Mouse (Mus musculus): Measurements from ENCODE around the gene Bhlha9. TPM values are rescaled to one million over a fixed set of nuclear protein-coding genes. Genes with fewer than 3 reads are reported as not detected.

Bhlha9 gene
- polyA plus RNA-seq, 1 experiment from 2014 or later, result not detected

- Histone ChIP-seq H3K4me1 (ENCODE audit: control insufficient read depth, insufficient read depth, low read length) (0 out of 2 replicates have a peak, but pooled peaks cover 2% of the 10 kb centered on the region), H3K27ac (ENCODE audit: low read length) (no peak overlapping the region), H3K9me3 (ENCODE audit: control insufficient read depth, low read depth, low read length) (no peaks in the 10 kb centered on the region; the same call in 1 of the 2 replicates), H3K4me3 (ENCODE audit: low read depth, low read length) (no peak overlapping the region), H3K4me2 (replicated peaks; ENCODE audit: low read depth, low read length) (no peak overlapping the region), H3K9ac (replicated peaks; ENCODE audit: low read depth, low read length) (no peak overlapping the region), H3K27me3 (ENCODE audit: control insufficient read depth, insufficient read depth, low read length) (no peaks in the 10 kb centered on the region), H3K36me3 (ENCODE audit: control insufficient read depth, insufficient read depth, low read length) (no peaks in the 10 kb centered on the region)
- no peak for ATAC-seq (ENCODE audit: insufficient number of reproducible peaks, insufficient read depth, low FRiP score, low read depth)
- 90% methylated on average over 3 of the region's 3 CpGs for WGBS
Observed at GRCm38 (mm10) chr11:76707656-76708055, 35.4 kb downstream of the Bhlha9 start.

GRCm38 (mm10) chr11:76708066-76708465 lies 35.8 kb downstream of the Bhlha9 start:
- ATAC-seq (ENCODE audit: insufficient number of reproducible peaks, insufficient read depth, low FRiP score, low read depth), result no peak

GRCm38 (mm10) chr11:76708881-76709280 lies 36.6 kb downstream of the Bhlha9 start:
- H3K27me3 ChIP-seq (ENCODE audit: control insufficient read depth, insufficient read depth, low read length), result no peaks in the 10 kb centered on the region
- no peaks in the 10 kb centered on the region; the same call in 1 of the 2 replicates for H3K9me3 ChIP-seq (ENCODE audit: control insufficient read depth, low read depth, low read length)
- H3K4me2 ChIP-seq (replicated peaks; ENCODE audit: low read depth, low read length), result no peak overlapping the region
- no peaks in the 10 kb centered on the region for H3K36me3 ChIP-seq (ENCODE audit: control insufficient read depth, insufficient read depth, low read length)
- H3K4me3 ChIP-seq (ENCODE audit: low read depth, low read length), result no peak overlapping the region
- no peak overlapping the region for H3K27ac ChIP-seq (ENCODE audit: low read length)
- WGBS, result 21% methylated on average over 1 of the region's 1 CpGs
- no peak for ATAC-seq (ENCODE audit: insufficient number of reproducible peaks, insufficient read depth, low FRiP score, low read depth)
- 0 out of 2 replicates have a peak, but pooled peaks cover 2% of the 10 kb centered on the region for H3K4me1 ChIP-seq (ENCODE audit: control insufficient read depth, insufficient read depth, low read length)
- H3K9ac ChIP-seq (replicated peaks; ENCODE audit: low read depth, low read length), result no peak overlapping the region

More at GRCm38 (mm10) chr11:76708066-76708465, 35.8 kb downstream of the Bhlha9 start:
- H3K4me2 ChIP-seq (replicated peaks; ENCODE audit: low read depth, low read length), result no peak overlapping the region
- no peaks in the 10 kb centered on the region for H3K27me3 ChIP-seq (ENCODE audit: control insufficient read depth, insufficient read depth, low read length)
- 0 out of 2 replicates have a peak, but pooled peaks cover 2% of the 10 kb centered on the region for H3K4me1 ChIP-seq (ENCODE audit: control insufficient read depth, insufficient read depth, low read length)
- no peaks in the 10 kb centered on the region for H3K36me3 ChIP-seq (ENCODE audit: control insufficient read depth, insufficient read depth, low read length)
- no peaks in the 10 kb centered on the region; the same call in 1 of the 2 replicates for H3K9me3 ChIP-seq (ENCODE audit: control insufficient read depth, low read depth, low read length)
- no peak overlapping the region for H3K9ac ChIP-seq (replicated peaks; ENCODE audit: low read depth, low read length)
- no peak overlapping the region for H3K27ac ChIP-seq (ENCODE audit: low read length)
- 78% methylated on average over 1 of the region's 1 CpGs for WGBS
- H3K4me3 ChIP-seq (ENCODE audit: low read depth, low read length), result no peak overlapping the region

- Histone ChIP-seq H3K9me3 (ENCODE audit: control insufficient read depth, low read depth, low read length) (no peaks in the 10 kb centered on the region; the same call in 1 of the 2 replicates), H3K36me3 (ENCODE audit: control insufficient read depth, insufficient read depth, low read length) (no peaks in the 10 kb centered on the region), H3K27ac (ENCODE audit: low read length) (no peak overlapping the region), H3K4me3 (ENCODE audit: low read depth, low read length) (no peak overlapping the region), H3K4me2 (replicated peaks; ENCODE audit: low read depth, low read length) (no peak overlapping the region), H3K4me1 (ENCODE audit: control insufficient read depth, insufficient read depth, low read length) (0 out of 2 replicates have a peak, but pooled peaks cover 2% of the 10 kb centered on the region), H3K9ac (replicated peaks; ENCODE audit: low read depth, low read length) (no peak overlapping the region), H3K27me3 (ENCODE audit: control insufficient read depth, insufficient read depth, low read length) (no peaks in the 10 kb centered on the region)
- WGBS, result 23% methylated on average over 14 of the region's 17 CpGs
- ATAC-seq (ENCODE audit: insufficient number of reproducible peaks, insufficient read depth, low FRiP score, low read depth), result no peak
Observed at GRCm38 (mm10) chr11:76709625-76710452, 37.6 kb downstream of the Bhlha9 start.

GRCm38 (mm10) chr11:76717000-76717399 lies 44.7 kb downstream of the Bhlha9 start:
- ATAC-seq (ENCODE audit: insufficient number of reproducible peaks, insufficient read depth, low FRiP score, low read depth), result no peak
- Histone ChIP-seq H3K4me1 (ENCODE audit: control insufficient read depth, insufficient read depth, low read length) (no peaks in the 10 kb centered on the region), H3K4me2 (replicated peaks; ENCODE audit: low read depth, low read length) (no peak overlapping the region), H3K9me3 (ENCODE audit: control insufficient read depth, low read depth, low read length) (no peaks in the 10 kb centered on the region), H3K36me3 (ENCODE audit: control insufficient read depth, insufficient read depth, low read length) (no peaks in the 10 kb centered on the region), H3K27ac (ENCODE audit: low read length) (no peak overlapping the region), H3K4me3 (ENCODE audit: low read depth, low read length) (no peak overlapping the region), H3K27me3 (ENCODE audit: control insufficient read depth, insufficient read depth, low read length) (no peaks in the 10 kb centered on the region), H3K9ac (replicated peaks; ENCODE audit: low read depth, low read length) (no peak overlapping the region)
- WGBS, result 62% methylated on average over 4 of the region's 4 CpGs

Other genes starting within 250 kb of the Bhlha9 start
- 42.7 and 49.0 TPM in 2 replicates for gene Abr, start 50.2 kb upstream of the Bhlha9 start, polyA plus RNA-seq (2014; fragmentation: Nextera tagmentation; extraction: Ambion mirVana)
- 0.16 and 0.32 TPM in 2 replicates for gene Trarg1, start 7.3 kb downstream of the Bhlha9 start, polyA plus RNA-seq (2014; fragmentation: Nextera tagmentation; extraction: Ambion mirVana)
- 33.5 and 39.2 TPM in 2 replicates for gene Gosr1, start 91.1 kb downstream of the Bhlha9 start, polyA plus RNA-seq (2014; fragmentation: Nextera tagmentation; extraction: Ambion mirVana)
- 21.1 and 24.3 TPM in 2 replicates for gene Cpd, start 174.5 kb downstream of the Bhlha9 start, polyA plus RNA-seq (2014; fragmentation: Nextera tagmentation; extraction: Ambion mirVana)
- gene Tmigd1, start 229.7 kb downstream of the Bhlha9 start, polyA plus RNA-seq (2014; fragmentation: Nextera tagmentation; extraction: Ambion mirVana), result not detected in 2 replicates

Data from stomach, embryonic 14.5 days (tissue).